8 mouse cellular contexts compared by ENCODE assay signal in the genomic region with DNA sequence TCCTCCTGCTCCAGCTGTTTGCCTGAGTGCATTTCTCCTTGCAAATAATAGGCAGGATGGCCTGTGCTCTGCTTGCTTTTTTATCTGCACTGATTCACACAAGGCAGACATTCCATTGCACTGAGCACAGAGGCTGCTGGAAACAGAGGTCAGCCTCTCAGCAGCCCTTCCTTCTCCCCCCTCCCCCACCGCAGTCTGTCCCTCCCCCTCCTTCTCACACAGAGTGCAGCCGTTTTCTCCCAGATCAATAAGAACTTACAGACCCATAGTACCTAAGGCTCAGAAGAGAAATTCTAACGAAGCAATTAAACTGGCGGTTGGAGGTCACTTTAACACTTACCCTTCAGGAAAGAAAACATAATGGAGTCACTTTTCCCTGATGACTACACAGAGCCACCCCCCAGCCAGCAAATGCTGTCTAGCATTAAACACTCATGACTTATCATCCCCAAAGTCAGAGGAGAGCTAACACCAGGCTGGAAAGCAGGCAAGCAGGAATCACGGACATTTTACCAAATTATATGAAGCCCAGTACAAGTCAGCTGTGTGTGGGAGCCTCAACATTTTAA.
A peak's percentile ranks its signal among the peaks of the same experiment; 100 is the strongest.
DNase-seq lines count a peak whose midpoint lies in the region; ATAC-seq and TF ChIP-seq lines count a peak whose summit lies in the region.

No protein-coding gene starts in this region.

- WGBS in embryonic facial prominence, embryonic 12.5 days: 2% methylated on average over 5 of the region's 5 CpGs
- WGBS in heart, embryonic 14.5 days: 1% methylated on average over 5 of the region's 5 CpGs
- under 1% methylated on average over 5 of the region's 5 CpGs for WGBS in midbrain, embryonic 12.5 days
- 12% methylated on average over 5 of the region's 5 CpGs for WGBS in cerebellum, adult 2 months

- CTCF ChIA-PET in Patski (lab: Charles Lee): interaction anchor here (1.1 to 2.8 kb wide), 6 partner anchors 12 to 70 kb away, joined by 3 to 7 read pairs (median 3); no protein-coding TSS in a partner anchor

- H3K9me3 ChIP-seq in embryonic facial prominence, embryonic 12.5 days: no peaks in the 10 kb centered on the region
- H3K9me3 ChIP-seq in heart, embryonic 14.5 days (ENCODE audit: control insufficient read depth, low read length): no peaks in the 10 kb centered on the region
- no peaks in the 10 kb centered on the region for H3K9me3 ChIP-seq in midbrain, embryonic 12.5 days

- no peak for TF ChIP-seq CTCF in Patski (IDR thresholded peaks at IDR 0.05)
- no peak for TF ChIP-seq CTCF in cerebellum, adult 2 months (IDR thresholded peaks at IDR 0.05; ENCODE audit: borderline replicate concordance, insufficient read depth, low read depth, low read length)

- peak; percentile 79 for DNase-seq in Patski (ENCODE audit: low read depth, low spot score)
- peak; percentile 43 to 48 for DNase-seq in kidney, postnatal 36 days
- no peak for DNase-seq in cerebellum, adult 2 months
- DNase-seq in spleen, postnatal 14 days (ENCODE audit: low spot score in 2 of 2): no peak

- peak; percentile 96 for ATAC-seq in Patski
- peak; percentile 92 for ATAC-seq in embryonic facial prominence, embryonic 12.5 days (ENCODE audit: insufficient number of reproducible peaks, insufficient read depth, low FRiP score, low TSS enrichment)
- peak; percentile 96 for ATAC-seq in heart, embryonic 14.5 days (ENCODE audit: insufficient number of reproducible peaks, insufficient read depth, low FRiP score, low read depth)
- peak; percentile 95 for ATAC-seq in midbrain, embryonic 12.5 days (ENCODE audit: low FRiP score, low read depth)
- no peak for ATAC-seq in frontal cortex, adult (ENCODE audit: low TSS enrichment)

- peak overlapping the region; percentile 15; the same call in 1 of the 2 replicates for H3K4me2 ChIP-seq in embryonic facial prominence, embryonic 12.5 days (replicated peaks)
- H3K4me2 ChIP-seq in heart, embryonic 14.5 days (ENCODE audit: low read length): peak overlapping the region; percentile 54
- H3K4me2 ChIP-seq in midbrain, embryonic 12.5 days (replicated peaks): peak overlapping the region; percentile 31

- POLR2A ChIA-PET in Patski (lab: Charles Lee): interaction anchor here (0.7 kb wide), 1 partner anchor 36 kb away, joined by 3 read pairs; no protein-coding TSS in a partner anchor

- in situ Hi-C loops in Patski (cut with MboI; ENCODE audit: low pct_unique_long_range_greater_than_20kb): no loop called here

- no peaks in the 10 kb centered on the region for H3K36me3 ChIP-seq in embryonic facial prominence, embryonic 12.5 days
- no peaks in the 10 kb centered on the region for H3K36me3 ChIP-seq in heart, embryonic 14.5 days (ENCODE audit: control insufficient read depth, insufficient read depth, low read length)
- H3K36me3 ChIP-seq in midbrain, embryonic 12.5 days: no peaks in the 10 kb centered on the region

- peak overlapping the region; percentile 82 for H3K27ac ChIP-seq in embryonic facial prominence, embryonic 12.5 days
- H3K27ac ChIP-seq in heart, embryonic 14.5 days (replicated peaks in 1 of 2; ENCODE audit: control insufficient read depth in 1 of 2, insufficient read depth in 1 of 2, low read depth in 2 of 2, low read length in 2 of 2): peak overlapping the region; percentile 95 to 100
- peak overlapping the region; percentile 90 for H3K27ac ChIP-seq in midbrain, embryonic 12.5 days (replicated peaks)
- no peak overlapping the region for H3K27ac ChIP-seq in cerebellum, adult 2 months (ENCODE audit: insufficient read depth, low read length)

- TF ChIP-seq POLR2A in cerebellum, adult 2 months (IDR thresholded peaks at IDR 0.05; ENCODE audit: borderline replicate concordance, insufficient read depth, low read length): no peak

- H3K9ac ChIP-seq in embryonic facial prominence, embryonic 12.5 days: no peak overlapping the region; the same call in 1 of the 2 replicates
- peak overlapping the region; percentile 57; the same call in 1 of the 2 replicates for H3K9ac ChIP-seq in heart, embryonic 14.5 days (ENCODE audit: low read length)
- H3K9ac ChIP-seq in midbrain, embryonic 12.5 days (replicated peaks): no peak overlapping the region

- H3K4me1 ChIP-seq in embryonic facial prominence, embryonic 12.5 days: peaks cover 18% of the 10 kb centered on the region
- H3K4me1 ChIP-seq in heart, embryonic 14.5 days (ENCODE audit: control insufficient read depth in 2 of 2, insufficient read depth in 2 of 2, low read length in 2 of 2): peaks cover 11 to 22% of the 10 kb centered on the region in 2 experiments
- H3K4me1 ChIP-seq in midbrain, embryonic 12.5 days: peaks cover 29% of the 10 kb centered on the region
- H3K4me1 ChIP-seq in cerebellum, adult 2 months (ENCODE audit: control insufficient read depth, insufficient read depth, low read length): no peaks in the 10 kb centered on the region

- no peaks in the 10 kb centered on the region for H3K27me3 ChIP-seq in Patski
- H3K27me3 ChIP-seq in embryonic facial prominence, embryonic 12.5 days: no peaks in the 10 kb centered on the region
- no peaks in the 10 kb centered on the region for H3K27me3 ChIP-seq in heart, embryonic 14.5 days (ENCODE audit: control insufficient read depth, insufficient read depth, low read length)
- H3K27me3 ChIP-seq in midbrain, embryonic 12.5 days: no peaks in the 10 kb centered on the region
- H3K27me3 ChIP-seq in cerebellum, adult 2 months (ENCODE audit: control insufficient read depth, insufficient read depth, low read length): no peaks in the 10 kb centered on the region

- H3K4me3 ChIP-seq in embryonic facial prominence, embryonic 12.5 days: no peak overlapping the region
- H3K4me3 ChIP-seq in heart, embryonic 14.5 days (ENCODE audit: control insufficient read depth in 1 of 2, insufficient read depth in 1 of 2, low read depth in 1 of 2, low read length in 2 of 2): no peak overlapping the region; a peak in 1 of 4 replicates
- H3K4me3 ChIP-seq in midbrain, embryonic 12.5 days: no peak overlapping the region
- H3K4me3 ChIP-seq in cerebellum, adult 2 months (replicated peaks; ENCODE audit: insufficient read depth, low read depth, low read length): no peak overlapping the region

Comparison
In these comparisons a context has a peak if more than half of its experiments do, and no peak if none do; other contexts are left out.
1. DNase-seq: peak in Patski (single experiment) and kidney, postnatal 36 days (2 of 2); none in cerebellum, adult 2 months (0 of 2) and spleen, postnatal 14 days (0 of 2).
2. Peak in every context shown above with its lines, with median percentiles within 50 percentile points of each other: H3K4me2 ChIP-seq.